Mouse (Mus musculus) midbrain, embryonic 14.5 days (tissue): ENCODE measurements around the gene Neto2. TPM values are rescaled to one million over a fixed set of nuclear protein-coding genes. Genes with fewer than 3 reads are reported as not detected.

Experiments used
- ATAC-seq: fragments of 200-750 bp; cut with Nextera tagmentation; 2 replicates; pipeline ENCODE4 v1.8.0; 2017; ENCODE audit warnings: moderate number of reproducible peaks, moderate library complexity; ENCODE audit not compliant: low FRiP score, low TSS enrichment
- DNase-seq: peaks from one replicate; pipeline ENCODE4 v3.0.0-alpha.2; 2015
- H3K27ac ChIP-seq: fragments of 300-500 bp; sonication (generic); replicated peaks from 2 replicates; pipeline ENCODE4 v1.5.1; 2014; ENCODE audit warnings: mild to moderate bottlenecking, low read depth, low read length, moderate library complexity
- H3K27me3 ChIP-seq: fragments of 300-500 bp; sonication (generic); 2 replicates; pipeline ENCODE4 v1.6.1; 2014; ENCODE audit warnings: low read length, control low read depth, mixed read lengths; ENCODE audit not compliant: control insufficient read depth, insufficient read depth
- H3K36me3 ChIP-seq: fragments of 300-500 bp; sonication (generic); 2 replicates; pipeline ENCODE4 v1.6.1; 2014; ENCODE audit warnings: low read length, control low read depth; ENCODE audit not compliant: control insufficient read depth, insufficient read depth
- H3K4me1 ChIP-seq: fragments of 300-500 bp; sonication (generic); 2 replicates; pipeline ENCODE4 v1.6.1; 2014; ENCODE audit warnings: mild to moderate bottlenecking, antibody characterized with exemption, low read length, control low read depth; ENCODE audit not compliant: control insufficient read depth, insufficient read depth
- H3K4me2 ChIP-seq: fragments of 300-500 bp; sonication (generic); 2 replicates; pipeline ENCODE4 v1.6.1; 2014; ENCODE audit warnings: mild to moderate bottlenecking, low read length, moderate library complexity
- H3K4me3 ChIP-seq: fragments of 300-500 bp; sonication (generic); replicated peaks from 2 replicates; pipeline ENCODE4 v1.5.1; 2014; ENCODE audit warnings: low read depth, low read length
- H3K9ac ChIP-seq: fragments of 300-500 bp; sonication (generic); replicated peaks from 2 replicates; pipeline ENCODE4 v1.6.1; 2014; ENCODE audit warnings: mild to moderate bottlenecking, low read length, moderate library complexity
- H3K9me3 ChIP-seq: fragments of 300-500 bp; sonication (generic); 2 replicates; pipeline ENCODE4 v1.6.1; 2016; ENCODE audit warnings: low read length, control low read depth, mixed read lengths; ENCODE audit not compliant: control insufficient read depth
- WGBS: fragments of 180-500 bp; shearing (Covaris S2); extraction: QIAGEN DNeasy Blood & Tissue Kit; methylation state at CpG from one replicate; pipeline ENCODE4 v1.1.7; 2014; 5-methylcytosine and 5-hydroxymethylcytosine counted together
- polyA plus RNA-seq: library from polyadenylated mRNA; unstranded; fragments of >200 nt; fragmentation: Nextera tagmentation; extraction: Ambion mirVana; gene quantifications from 2 replicates; pipeline ENCODE4 v1.2.1, GENCODE M21; 2014

The Neto2 gene
- 82.0 and 93.1 TPM in 2 replicates for polyA plus RNA-seq

DNA sequence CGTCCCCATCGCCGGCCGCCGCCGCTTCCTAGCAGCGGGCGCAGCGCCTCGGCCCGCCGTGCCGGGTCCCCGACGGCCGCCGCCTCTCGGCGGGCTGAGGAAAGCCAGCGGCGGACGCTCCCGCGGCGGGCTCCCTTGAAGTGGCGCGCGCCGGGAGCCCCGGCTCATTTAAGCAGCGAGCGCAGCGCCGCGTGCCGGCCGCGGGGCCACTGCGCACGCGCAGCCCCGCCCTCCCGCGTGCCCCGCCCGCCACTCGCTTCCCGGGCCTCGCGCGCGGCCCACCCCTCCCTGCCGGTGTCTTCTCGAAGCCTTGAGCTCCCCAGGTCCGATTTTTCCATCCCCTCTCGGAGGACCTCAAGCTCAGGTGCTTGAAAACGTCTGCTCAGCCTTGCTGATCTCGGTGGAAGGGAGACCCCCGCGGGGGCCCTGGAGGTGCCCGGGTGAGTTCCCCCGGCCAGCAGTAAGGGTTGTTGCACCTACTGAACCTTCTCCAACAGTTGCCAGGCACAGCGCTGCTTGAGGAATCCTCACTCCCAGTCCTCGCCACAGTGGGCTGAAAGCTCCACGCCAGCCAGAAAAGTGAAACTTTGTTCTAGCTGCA is at the start of gene Neto2:
Gene Neto2, minus strand, starts transcription at position 174 of the 601 bp plus-strand sequence.
- Histone ChIP-seq H3K4me2 (peak within 1 kb of the TSS; percentile 66), H3K9ac (peak within 1 kb of the TSS; percentile 94), H3K27me3 (no peaks in the 10 kb centered on the region; the same call in 1 of the 2 replicates), H3K4me3 (peak within 1 kb of the TSS; percentile 86), H3K36me3 (no peaks in the 10 kb centered on the region), H3K27ac (peak within 1 kb of the TSS; percentile 98), H3K9me3 (no peaks in the 10 kb centered on the region), H3K4me1 (peaks cover 13% of the 10 kb centered on the region; the same call in 1 of the 2 replicates)
- DNase-seq = peak; percentile 96
- ATAC-seq = peak; percentile 92
- 4% methylated on average over 57 of the region's 65 CpGs for WGBS

GRCm38 (mm10) chr8:85745053-85745452 is 44.3 kb upstream of the Neto2 start:
- H3K4me2 ChIP-seq = no peak overlapping the region
- H3K9ac ChIP-seq = no peak overlapping the region
- WGBS = 100% methylated on average over 2 of the region's 2 CpGs
- H3K9me3 ChIP-seq = no peaks in the 10 kb centered on the region
- no peaks in the 10 kb centered on the region for H3K4me1 ChIP-seq
- no peak overlapping the region for H3K27ac ChIP-seq
- H3K27me3 ChIP-seq = no peaks in the 10 kb centered on the region
- 0 out of 2 replicates have a peak, but pooled peaks cover 5% of the 10 kb centered on the region for H3K36me3 ChIP-seq
- no peak overlapping the region for H3K4me3 ChIP-seq
- DNase-seq = no peak
- ATAC-seq = no peak

GRCm38 (mm10) chr8:85730545-85730944 is 29.8 kb upstream of the Neto2 start:
- H3K36me3 ChIP-seq = peaks cover 18% of the 10 kb centered on the region; the same call in 1 of the 2 replicates
- no peak overlapping the region for H3K27ac ChIP-seq
- ATAC-seq (no peak), DNase-seq (no peak)
- H3K4me1 ChIP-seq = no peaks in the 10 kb centered on the region
- 94% methylated on average over 3 of the region's 3 CpGs for WGBS
- H3K27me3 ChIP-seq = no peaks in the 10 kb centered on the region
- no peaks in the 10 kb centered on the region for H3K9me3 ChIP-seq
- no peak overlapping the region for H3K9ac ChIP-seq
- H3K4me2 ChIP-seq = no peak overlapping the region
- no peak overlapping the region for H3K4me3 ChIP-seq

DNA sequence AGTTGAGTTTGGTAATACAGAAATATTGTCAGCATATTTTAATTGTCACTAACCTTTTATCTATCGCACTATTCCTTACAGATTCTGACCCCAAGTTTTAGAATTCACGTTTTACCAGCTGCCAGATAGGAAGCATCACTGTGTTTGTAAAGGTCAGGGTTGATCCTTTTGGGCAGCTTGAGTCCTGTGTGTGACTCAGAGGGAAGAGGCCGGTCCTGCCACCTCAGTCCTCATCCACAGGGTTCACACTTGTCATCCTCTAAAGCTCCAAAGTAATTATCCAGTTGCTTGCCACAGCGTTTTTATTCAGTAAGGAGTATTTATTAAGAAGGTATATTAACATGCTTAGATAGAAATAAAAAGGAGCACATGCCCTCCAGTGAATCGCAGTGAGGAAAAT is 16.5 kb upstream of the Neto2 start:
- H3K27me3 ChIP-seq = no peaks in the 10 kb centered on the region
- 89% methylated on average over 5 of the region's 5 CpGs for WGBS
- no peak overlapping the region for H3K27ac ChIP-seq
- H3K4me1 ChIP-seq = no peaks in the 10 kb centered on the region
- H3K9me3 ChIP-seq = no peaks in the 10 kb centered on the region
- DNase-seq (no peak), ATAC-seq (no peak)
- H3K4me2 ChIP-seq = no peak overlapping the region
- peaks cover 16% of the 10 kb centered on the region for H3K36me3 ChIP-seq
- H3K9ac ChIP-seq = no peak overlapping the region
- no peak overlapping the region for H3K4me3 ChIP-seq

DNA sequence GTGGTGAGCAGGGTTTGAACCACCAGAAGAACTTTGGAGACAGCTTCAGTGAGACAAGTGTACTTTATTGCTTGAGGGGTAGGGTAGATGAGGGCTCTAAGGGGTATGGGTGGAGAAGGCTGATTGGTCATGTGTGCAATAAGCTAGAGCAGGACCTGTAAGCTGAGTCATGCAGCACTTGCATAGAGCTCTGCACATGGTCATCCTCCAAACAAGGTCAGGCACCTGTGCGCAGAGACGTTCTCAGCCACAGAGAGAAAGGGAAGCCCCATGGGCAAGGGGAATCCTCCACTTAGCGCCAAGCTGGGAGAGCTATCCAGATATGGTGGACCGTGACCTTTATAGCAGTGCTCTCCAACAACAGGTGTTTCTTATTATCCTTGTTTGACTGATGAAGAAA is 16.0 kb upstream of the Neto2 start:
- WGBS = 94% methylated on average over 4 of the region's 4 CpGs
- H3K36me3 ChIP-seq = peaks cover 13% of the 10 kb centered on the region
- no peak for DNase-seq

DNA sequence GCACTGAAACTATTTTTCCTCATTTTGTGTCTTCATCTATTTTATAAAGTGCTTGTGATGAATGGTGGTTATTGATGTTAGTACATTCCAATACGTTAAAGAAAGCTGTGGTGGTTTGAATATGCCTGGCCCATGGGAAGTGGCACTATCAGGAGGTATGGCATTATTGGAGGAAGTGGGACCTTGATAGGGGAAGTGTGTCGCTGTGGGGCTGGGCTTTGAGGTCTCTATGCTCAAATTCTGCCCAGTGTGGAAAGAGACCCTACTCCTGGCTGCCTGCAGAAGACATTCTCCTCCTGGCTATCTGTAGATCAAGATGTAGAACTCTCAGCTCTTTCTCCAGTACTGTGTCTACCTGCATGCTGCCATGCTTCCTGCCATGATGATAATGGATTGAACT is 6.3 kb upstream of the Neto2 start:
- no peak for ATAC-seq

More for the DNA sequence above, 16.0 kb upstream of the Neto2 start:
- Histone ChIP-seq H3K9ac (no peak overlapping the region), H3K9me3 (no peaks in the 10 kb centered on the region), H3K4me2 (no peak overlapping the region), H3K27me3 (no peaks in the 10 kb centered on the region), H3K27ac (no peak overlapping the region), H3K4me3 (no peak overlapping the region), H3K4me1 (no peaks in the 10 kb centered on the region)
- no peak for ATAC-seq

GRCm38 (mm10) chr8:85700101-85700750 is 498 bp downstream of the Neto2 start:
- Histone ChIP-seq H3K27ac (peak overlapping the region; percentile 98), H3K9ac (peak overlapping the region; percentile 94), H3K4me3 (peak overlapping the region; percentile 86), H3K27me3 (no peaks in the 10 kb centered on the region; the same call in 1 of the 2 replicates), H3K36me3 (no peaks in the 10 kb centered on the region), H3K9me3 (no peaks in the 10 kb centered on the region), H3K4me2 (peak overlapping the region; percentile 66), H3K4me1 (peaks cover 13% of the 10 kb centered on the region; the same call in 1 of the 2 replicates)
- DNase-seq = peak; percentile 94
- WGBS = under 1% methylated on average over 76 of the region's 84 CpGs
- peak; percentile 96 for ATAC-seq

More for the DNA sequence above, 6.3 kb upstream of the Neto2 start:
- Histone ChIP-seq H3K36me3 (no peaks in the 10 kb centered on the region), H3K4me2 (no peak overlapping the region), H3K4me1 (no peaks in the 10 kb centered on the region), H3K4me3 (no peak overlapping the region), H3K27me3 (no peaks in the 10 kb centered on the region; the same call in 1 of the 2 replicates), H3K27ac (no peak overlapping the region), H3K9ac (no peak overlapping the region), H3K9me3 (no peaks in the 10 kb centered on the region)
- WGBS = 71% methylated on average over 2 of the region's 2 CpGs
- no peak for DNase-seq

DNA sequence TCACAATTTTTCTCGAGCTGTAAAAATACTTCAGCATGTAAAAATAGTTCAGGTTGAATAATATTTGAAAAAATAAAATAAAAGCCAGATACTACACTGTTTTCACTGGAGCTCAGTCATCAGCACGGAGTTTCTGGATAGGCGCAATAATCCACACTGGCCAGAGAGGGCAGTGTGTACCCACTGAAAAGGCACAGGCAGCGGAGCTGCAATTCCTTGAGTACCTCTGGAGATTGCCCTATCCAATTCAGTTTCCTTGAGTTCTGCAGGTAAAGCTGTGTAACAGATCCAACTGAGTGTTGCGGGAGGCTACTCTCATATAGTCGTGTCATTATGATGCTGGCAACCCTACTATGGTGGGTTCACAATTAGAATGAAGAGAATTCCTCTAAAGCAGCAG is 1.7 kb downstream of the Neto2 start:
- no peaks in the 10 kb centered on the region for H3K9me3 ChIP-seq
- H3K4me3 ChIP-seq = peak overlapping the region; percentile 33
- ATAC-seq = peak; percentile 52; the same call in 1 of the 2 replicates
- WGBS = under 1% methylated on average over 6 of the region's 6 CpGs
- no peak overlapping the region for H3K27ac ChIP-seq
- peak; percentile 91 for DNase-seq
- H3K27me3 ChIP-seq = no peaks in the 10 kb centered on the region; the same call in 1 of the 2 replicates
- 0 out of 2 replicates have a peak overlapping the region, but pooled peaks have one; percentile 31 for H3K9ac ChIP-seq
- H3K4me2 ChIP-seq = peak overlapping the region; percentile 66
- no peaks in the 10 kb centered on the region for H3K36me3 ChIP-seq
- H3K4me1 ChIP-seq = peaks cover 13% of the 10 kb centered on the region; the same call in 1 of the 2 replicates
